Mouse (Mus musculus): ENCODE results near the gene Syngr1. TPM values are rescaled to one million over a fixed set of nuclear protein-coding genes. Genes with fewer than 3 reads are reported as not detected.

Syngr1 gene
- polyA plus RNA-seq, 1 experiment: 50.9 TPM

DNA sequence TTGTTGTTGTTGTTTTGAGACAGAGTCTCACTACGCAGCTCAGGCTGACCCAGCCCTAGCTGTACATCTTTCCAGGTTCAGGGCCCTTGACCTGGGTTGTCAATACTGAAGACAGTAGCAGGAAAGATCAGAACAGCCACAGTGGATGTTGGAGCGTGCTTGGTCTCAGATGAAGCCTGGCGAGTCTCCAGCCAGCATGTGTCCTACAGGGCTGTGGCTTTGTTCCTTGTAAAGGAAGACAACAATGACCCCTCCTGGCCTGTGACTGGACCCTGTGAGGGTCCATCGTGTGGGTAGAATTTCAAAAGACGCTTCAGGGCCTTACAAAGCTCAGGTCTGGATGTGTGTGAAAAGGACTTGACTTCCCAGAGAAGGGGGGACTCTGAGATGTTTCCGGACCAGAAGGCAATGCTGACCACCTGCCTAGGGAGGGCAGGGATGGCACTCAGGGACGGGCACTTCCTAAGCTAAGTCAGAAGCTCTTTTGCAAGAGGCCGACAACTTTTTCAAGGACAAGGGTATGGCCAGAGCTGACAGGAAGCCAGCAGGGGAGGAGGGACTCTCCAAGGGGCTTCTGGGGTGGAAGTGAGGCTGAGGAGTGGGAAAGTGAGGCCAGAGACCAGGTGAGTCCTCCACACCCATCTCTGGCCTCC is 37.6 kb upstream of the Syngr1 start:
- H3K4me1 ChIP-seq (ENCODE audit: control insufficient read depth, insufficient read depth, low read length): peaks cover 9% of the 10 kb centered on the region; the same call in 1 of the 2 replicates

DNA sequence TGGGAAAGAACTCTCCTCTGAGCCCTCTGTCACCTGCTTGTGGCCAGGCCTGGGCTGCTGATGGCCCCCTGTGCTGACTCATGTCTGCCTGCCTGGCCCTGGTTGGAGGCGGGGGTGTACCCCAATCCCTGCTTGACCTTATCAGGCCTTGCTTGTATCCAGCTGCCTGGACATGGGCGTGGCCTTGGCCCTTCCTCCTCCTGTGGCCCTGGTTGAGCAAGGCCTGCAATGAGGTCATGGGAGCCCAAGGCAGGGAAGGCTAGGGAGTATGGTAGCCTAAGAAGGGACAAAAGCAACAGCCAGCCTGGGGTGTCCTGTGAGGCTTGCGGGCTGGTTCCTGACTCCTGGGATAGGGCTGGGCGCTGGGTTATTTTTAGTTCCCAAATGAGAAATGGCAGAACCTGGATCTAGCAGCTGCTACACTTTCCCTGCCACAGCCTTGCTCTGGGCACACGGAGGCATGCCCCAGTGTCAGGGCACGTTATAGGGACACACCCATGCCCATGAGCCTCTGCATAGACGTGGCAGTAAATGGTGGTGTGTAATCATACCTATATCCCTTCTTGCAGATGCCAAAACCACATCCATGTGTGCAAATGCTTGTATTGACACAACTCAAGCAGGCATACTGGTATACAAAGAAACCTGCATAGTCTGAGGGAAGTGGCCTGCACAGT is 37.0 kb upstream of the Syngr1 start:
- TF ChIP-seq POLR2A (IDR thresholded peaks at IDR 0.05; ENCODE audit: borderline replicate concordance, extremely low read depth, low read depth, low read length) (no peak), CTCF (IDR thresholded peaks at IDR 0.05; ENCODE audit: insufficient read depth, low read length) (no peak)
- Histone ChIP-seq H3K4me3 (replicated peaks; ENCODE audit: extremely low read depth, low read depth, low read length) (no peak overlapping the region), H3K4me1 (ENCODE audit: control insufficient read depth, insufficient read depth, low read length) (peaks cover 9% of the 10 kb centered on the region; the same call in 1 of the 2 replicates)
- peak; percentile 49 for DNase-seq
- 70% methylated on average over 7 of the region's 7 CpGs for WGBS

More for the DNA sequence above, 37.6 kb upstream of the Syngr1 start:
- no peak for DNase-seq
- no peak overlapping the region for H3K4me3 ChIP-seq (replicated peaks; ENCODE audit: extremely low read depth, low read depth, low read length)
- peak; percentile 40; the same call in 1 of the 2 replicates for TF ChIP-seq CTCF (IDR thresholded peaks at IDR 0.05; ENCODE audit: insufficient read depth, low read length)
- TF ChIP-seq POLR2A (IDR thresholded peaks at IDR 0.05; ENCODE audit: borderline replicate concordance, extremely low read depth, low read depth, low read length): no peak
- 52% methylated on average over 8 of the region's 8 CpGs for WGBS

GRCm38 (mm10) chr15:80058151-80058550 is 33.0 kb upstream of the Syngr1 start:
- 88% methylated on average over 7 of the region's 7 CpGs for WGBS
- Histone ChIP-seq H3K4me3 (replicated peaks; ENCODE audit: extremely low read depth, low read depth, low read length) (no peak overlapping the region), H3K4me1 (ENCODE audit: control insufficient read depth, insufficient read depth, low read length) (peaks cover 6% of the 10 kb centered on the region; the same call in 1 of the 2 replicates)
- DNase-seq: no peak
- TF ChIP-seq POLR2A (IDR thresholded peaks at IDR 0.05; ENCODE audit: borderline replicate concordance, extremely low read depth, low read depth, low read length) (no peak), CTCF (IDR thresholded peaks at IDR 0.05; ENCODE audit: insufficient read depth, low read length) (no peak)

GRCm38 (mm10) chr15:80059606-80060005 is 31.5 kb upstream of the Syngr1 start:
- TF ChIP-seq POLR2A (IDR thresholded peaks at IDR 0.05; ENCODE audit: borderline replicate concordance, extremely low read depth, low read depth, low read length) (no peak), CTCF (IDR thresholded peaks at IDR 0.05; ENCODE audit: insufficient read depth, low read length) (no peak)
- WGBS: 71% methylated on average over 7 of the region's 7 CpGs
- H3K4me3 ChIP-seq (replicated peaks; ENCODE audit: extremely low read depth, low read depth, low read length): no peak overlapping the region
- no peaks in the 10 kb centered on the region for H3K4me1 ChIP-seq (ENCODE audit: control insufficient read depth, insufficient read depth, low read length)
- no peak for DNase-seq

DNA sequence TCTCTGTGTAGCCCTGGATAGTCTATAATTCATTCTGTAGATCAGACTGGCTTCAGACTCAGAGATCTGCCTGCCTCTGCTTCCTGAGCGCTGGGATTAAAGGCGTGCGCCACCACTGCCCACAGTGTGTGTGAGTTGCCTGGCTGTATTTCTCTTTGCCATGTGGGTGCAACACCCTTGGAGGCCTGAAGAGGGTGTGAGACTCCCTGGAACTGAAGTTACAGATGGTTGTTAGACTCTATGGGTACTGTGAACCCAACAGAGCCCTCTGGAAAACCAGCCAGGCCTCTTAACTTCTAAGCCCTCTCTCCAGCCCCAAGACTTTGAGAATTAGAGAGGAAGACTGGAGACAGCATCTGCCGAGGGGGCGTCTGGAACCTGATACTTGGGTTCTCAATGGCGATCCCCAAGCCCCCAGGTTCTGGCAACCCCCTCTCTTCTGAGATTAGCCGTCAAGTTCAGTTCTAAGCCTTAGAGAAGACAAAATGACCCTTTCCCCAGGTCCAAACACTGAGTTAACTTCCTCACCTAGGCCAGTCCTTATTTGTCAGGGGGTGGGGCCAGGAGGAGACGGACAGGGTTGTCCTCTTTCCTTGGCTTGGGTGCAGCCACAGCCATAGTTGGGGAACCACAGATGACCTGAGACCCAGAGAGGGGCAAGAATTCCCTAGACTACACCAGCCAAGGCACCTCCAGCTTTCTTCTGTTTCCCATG is 30.6 kb upstream of the Syngr1 start:
- Histone ChIP-seq H3K4me3 (replicated peaks; ENCODE audit: extremely low read depth, low read depth, low read length) (no peak overlapping the region), H3K4me1 (ENCODE audit: control insufficient read depth, insufficient read depth, low read length) (no peaks in the 10 kb centered on the region)
- DNase-seq: no peak
- 91% methylated on average over 8 of the region's 8 CpGs for WGBS
- TF ChIP-seq CTCF (IDR thresholded peaks at IDR 0.05; ENCODE audit: insufficient read depth, low read length): no peak
- TF ChIP-seq POLR2A (IDR thresholded peaks at IDR 0.05; ENCODE audit: borderline replicate concordance, extremely low read depth, low read depth, low read length): no peak

DNA sequence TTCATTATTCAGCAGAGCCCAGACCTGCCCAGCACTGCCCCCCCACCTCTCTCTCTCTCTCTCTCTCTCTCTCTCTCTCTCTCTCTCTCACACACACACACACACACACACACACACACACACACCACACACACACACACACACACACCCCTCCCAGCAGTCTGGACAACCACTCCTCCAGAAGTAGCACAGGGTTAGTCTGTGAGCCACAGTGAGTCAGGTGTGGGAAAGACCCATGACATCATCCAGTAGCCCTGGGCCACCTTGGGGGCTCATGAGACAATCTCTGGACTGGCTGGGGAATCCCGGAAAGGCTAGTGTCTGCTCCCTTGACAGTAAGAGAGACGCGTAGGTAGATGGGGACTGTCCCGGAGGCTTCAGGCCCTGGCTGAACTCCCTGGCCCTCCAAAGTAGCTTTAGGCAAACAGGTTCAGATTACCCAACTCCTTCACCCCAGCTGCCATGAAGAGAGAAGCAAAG is 30.0 kb upstream of the Syngr1 start:
- TF ChIP-seq CTCF (IDR thresholded peaks at IDR 0.05; ENCODE audit: insufficient read depth, low read length) (no peak), POLR2A (IDR thresholded peaks at IDR 0.05; ENCODE audit: borderline replicate concordance, extremely low read depth, low read depth, low read length) (no peak)
- DNase-seq: no peak
- no peak overlapping the region for H3K4me3 ChIP-seq (replicated peaks; ENCODE audit: extremely low read depth, low read depth, low read length)
- 74% methylated on average over 4 of the region's 4 CpGs for WGBS
- H3K4me1 ChIP-seq (ENCODE audit: control insufficient read depth, insufficient read depth, low read length): no peaks in the 10 kb centered on the region

DNA sequence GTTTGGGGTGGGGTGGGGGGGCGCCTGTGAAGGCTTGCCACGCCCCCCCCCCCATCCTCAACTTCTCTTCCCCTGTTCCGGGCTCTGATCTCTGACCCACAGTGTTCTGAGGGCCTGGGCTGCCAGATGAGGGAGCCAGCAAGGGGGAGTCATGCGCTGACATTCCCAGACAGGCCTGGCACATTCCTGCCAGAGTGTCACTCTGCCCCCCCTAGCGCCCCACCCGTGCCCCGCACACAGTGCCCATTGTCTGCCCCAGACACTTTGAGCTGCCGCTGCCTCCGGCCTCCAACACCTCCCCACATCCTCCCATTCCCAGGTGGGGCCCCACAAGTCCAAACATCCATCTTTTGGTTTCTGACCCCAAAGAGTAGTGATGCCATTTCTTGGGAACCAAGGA is 28.8 kb upstream of the Syngr1 start:
- Histone ChIP-seq H3K4me1 (ENCODE audit: control insufficient read depth, insufficient read depth, low read length) (no peaks in the 10 kb centered on the region), H3K4me3 (replicated peaks; ENCODE audit: extremely low read depth, low read depth, low read length) (no peak overlapping the region)
- TF ChIP-seq CTCF (IDR thresholded peaks at IDR 0.05; ENCODE audit: insufficient read depth, low read length) (no peak), POLR2A (IDR thresholded peaks at IDR 0.05; ENCODE audit: borderline replicate concordance, extremely low read depth, low read depth, low read length) (no peak)
- DNase-seq: no peak
- WGBS: 55% methylated on average over 8 of the region's 9 CpGs

DNA sequence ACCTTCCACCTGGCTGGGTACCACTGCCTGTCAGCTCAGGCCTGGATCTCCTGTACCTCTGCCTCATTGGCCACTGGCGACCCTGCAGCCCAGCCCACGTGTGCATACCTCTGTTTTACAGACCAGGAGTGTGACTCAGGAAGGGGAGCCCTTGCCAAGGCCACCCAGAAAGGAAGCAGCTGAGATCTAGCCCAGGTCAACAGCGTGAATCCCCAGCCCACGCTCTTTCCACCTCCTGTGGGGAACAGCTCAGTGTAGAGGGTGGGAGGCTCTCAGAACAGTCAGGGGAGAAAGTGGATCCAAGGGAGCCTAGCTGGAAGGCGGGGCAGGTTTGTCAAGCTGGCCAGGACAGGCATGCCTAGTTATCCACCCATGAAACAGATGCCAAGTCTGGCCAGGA is 28.3 kb upstream of the Syngr1 start:
- no peak for TF ChIP-seq POLR2A (IDR thresholded peaks at IDR 0.05; ENCODE audit: borderline replicate concordance, extremely low read depth, low read depth, low read length)
- Histone ChIP-seq H3K4me3 (replicated peaks; ENCODE audit: extremely low read depth, low read depth, low read length) (no peak overlapping the region), H3K4me1 (ENCODE audit: control insufficient read depth, insufficient read depth, low read length) (no peaks in the 10 kb centered on the region)
- no peak for DNase-seq
- 48% methylated on average over 5 of the region's 5 CpGs for WGBS

GRCm38 (mm10) chr15:80064965-80065364 is 26.2 kb upstream of the Syngr1 start:
- no peak for TF ChIP-seq CTCF (IDR thresholded peaks at IDR 0.05; ENCODE audit: insufficient read depth, low read length)
- no peak overlapping the region for H3K4me3 ChIP-seq (replicated peaks; ENCODE audit: extremely low read depth, low read depth, low read length)
- DNase-seq: no peak
- 68% methylated on average over 5 of the region's 5 CpGs for WGBS
- no peaks in the 10 kb centered on the region for H3K4me1 ChIP-seq (ENCODE audit: control insufficient read depth, insufficient read depth, low read length)
